Mouse (Mus musculus): ENCODE measurements around the gene Gstp2. TPM values are rescaled to one million over a fixed set of nuclear protein-coding genes. Genes with fewer than 3 reads are reported as not detected.

Gstp2 gene
- polyA plus RNA-seq, 1 experiment from 2014 or later = not detected

DNA sequence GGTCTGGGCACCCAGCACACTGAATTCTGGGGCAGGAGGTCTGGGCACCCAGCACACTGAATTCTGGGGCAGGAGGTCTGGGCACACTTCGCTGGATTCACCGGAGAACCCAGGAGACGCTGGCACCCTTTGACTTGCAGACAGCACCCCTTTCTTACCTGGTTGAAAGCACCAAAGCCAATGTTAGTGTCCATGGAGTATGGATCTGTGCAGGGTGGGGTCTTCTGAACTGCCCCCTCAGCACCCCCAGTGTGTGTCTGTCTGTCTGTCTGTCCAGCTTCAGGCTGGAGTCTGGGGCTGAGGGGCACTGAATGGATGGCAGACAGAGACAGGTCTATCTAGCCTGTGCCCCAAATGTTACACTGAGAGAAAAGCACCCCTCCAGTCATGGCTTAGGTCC, 54.3 kb downstream of the Gstp2 start:
- no peak overlapping the region for H3K9ac ChIP-seq (replicated peaks; ENCODE audit: low read depth, low read length)
- no peak for ATAC-seq (ENCODE audit: low read depth)
- H3K4me1 ChIP-seq (ENCODE audit: control insufficient read depth, insufficient read depth, low read length) = no peaks in the 10 kb centered on the region
- no peak overlapping the region for H3K27ac ChIP-seq (ENCODE audit: low read depth, low read length)
- H3K4me3 ChIP-seq (ENCODE audit: low read depth, low read length) = no peak overlapping the region
- WGBS = 98% methylated on average over 3 of the region's 3 CpGs
- no peak overlapping the region for H3K4me2 ChIP-seq (ENCODE audit: low read depth, low read length)
- no peaks in the 10 kb centered on the region for H3K9me3 ChIP-seq (ENCODE audit: control insufficient read depth, low read length)
- H3K27me3 ChIP-seq (ENCODE audit: control insufficient read depth, insufficient read depth, low read length) = no peaks in the 10 kb centered on the region
- no peaks in the 10 kb centered on the region for H3K36me3 ChIP-seq (ENCODE audit: control insufficient read depth, insufficient read depth, low read length)

DNA sequence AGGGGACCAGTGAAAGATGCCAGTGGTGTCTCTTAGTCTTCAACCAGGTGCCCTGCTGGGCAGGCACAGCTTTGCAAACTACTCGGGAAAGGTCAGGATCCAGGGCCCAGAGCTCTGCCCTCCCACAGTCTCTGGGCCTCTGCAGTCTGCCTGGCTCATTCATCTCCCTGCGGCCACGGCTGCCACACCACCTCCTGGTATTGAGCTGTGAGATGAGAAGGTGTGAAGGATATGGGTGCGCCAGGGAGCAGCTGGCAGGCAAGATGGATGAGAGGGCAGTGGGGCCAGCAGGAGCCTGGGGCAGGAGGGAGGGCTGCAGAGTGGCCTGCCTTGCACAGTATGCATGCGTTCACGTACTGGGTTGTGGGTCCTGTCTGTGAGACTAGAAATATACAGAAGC, 55.0 kb downstream of the Gstp2 start:
- H3K4me2 ChIP-seq (ENCODE audit: low read depth, low read length) = no peak overlapping the region
- no peak overlapping the region for H3K9ac ChIP-seq (replicated peaks; ENCODE audit: low read depth, low read length)
- no peaks in the 10 kb centered on the region for H3K27me3 ChIP-seq (ENCODE audit: control insufficient read depth, insufficient read depth, low read length)
- no peak for ATAC-seq (ENCODE audit: low read depth)
- H3K27ac ChIP-seq (ENCODE audit: low read depth, low read length) = no peak overlapping the region
- H3K4me1 ChIP-seq (ENCODE audit: control insufficient read depth, insufficient read depth, low read length) = no peaks in the 10 kb centered on the region
- WGBS = 44% methylated on average over 6 of the region's 6 CpGs
- no peaks in the 10 kb centered on the region for H3K36me3 ChIP-seq (ENCODE audit: control insufficient read depth, insufficient read depth, low read length)
- no peak overlapping the region for H3K4me3 ChIP-seq (ENCODE audit: low read depth, low read length)
- no peaks in the 10 kb centered on the region for H3K9me3 ChIP-seq (ENCODE audit: control insufficient read depth, low read length)

Other genes starting within 250 kb of the Gstp2 start
- gene Chka, start 194.2 kb downstream of the Gstp2 start, polyA plus RNA-seq (2014; fragmentation: Nextera tagmentation; extraction: Ambion mirVana) = 61.2 and 71.1 TPM in 2 replicates
- 8.6 and 16.7 TPM in 2 replicates for gene Tcirg1, start 138.9 kb downstream of the Gstp2 start, polyA plus RNA-seq (2014; fragmentation: Nextera tagmentation; extraction: Ambion mirVana)
- gene Ndufs8, start 133.2 kb downstream of the Gstp2 start, polyA plus RNA-seq (2014; fragmentation: Nextera tagmentation; extraction: Ambion mirVana) = 316 and 358 TPM in 2 replicates
- gene Aldh3b1, start 116.2 kb downstream of the Gstp2 start, polyA plus RNA-seq (2014; fragmentation: Nextera tagmentation; extraction: Ambion mirVana) = 2.1 and 3.1 TPM in 2 replicates
- 4.6 and 8.9 TPM in 2 replicates for gene Unc93b1, start 110.8 kb downstream of the Gstp2 start, polyA plus RNA-seq (2014; fragmentation: Nextera tagmentation; extraction: Ambion mirVana)
- gene Aldh3b3, start 87.4 kb downstream of the Gstp2 start, polyA plus RNA-seq (2014; fragmentation: Nextera tagmentation; extraction: Ambion mirVana) = not detected in 2 replicates
- gene Aldh3b2, start 73.7 kb downstream of the Gstp2 start, polyA plus RNA-seq (2014; fragmentation: Nextera tagmentation; extraction: Ambion mirVana) = 0.15 and 0.40 TPM in 2 replicates
- gene Acy3, start 59.5 kb downstream of the Gstp2 start, polyA plus RNA-seq (2014; fragmentation: Nextera tagmentation; extraction: Ambion mirVana) = 1.6 and 3.0 TPM in 2 replicates
- not detected in 2 replicates for gene Tbx10, start 53.3 kb downstream of the Gstp2 start, polyA plus RNA-seq (2014; fragmentation: Nextera tagmentation; extraction: Ambion mirVana)
- gene Nudt8, start 45.4 kb downstream of the Gstp2 start, polyA plus RNA-seq (2014; fragmentation: Nextera tagmentation; extraction: Ambion mirVana) = 29.4 and 33.7 TPM in 2 replicates
- gene Gm49405, start 45.4 kb downstream of the Gstp2 start, polyA plus RNA-seq (2014; fragmentation: Nextera tagmentation; extraction: Ambion mirVana) = 3.8 and 4.9 TPM in 2 replicates
- gene Doc2g, start 42.7 kb downstream of the Gstp2 start, polyA plus RNA-seq (2014; fragmentation: Nextera tagmentation; extraction: Ambion mirVana) = 6.2 and 6.5 TPM in 2 replicates
- 241 and 262 TPM in 2 replicates for gene Ndufv1, start 33.2 kb downstream of the Gstp2 start, polyA plus RNA-seq (2014; fragmentation: Nextera tagmentation; extraction: Ambion mirVana)
- gene Gstp1, start 8.0 kb downstream of the Gstp2 start, polyA plus RNA-seq (2014; fragmentation: Nextera tagmentation; extraction: Ambion mirVana) = 437 and 484 TPM in 2 replicates
- not detected in 2 replicates for gene Gstp3, start 13.5 kb upstream of the Gstp2 start, polyA plus RNA-seq (2014; fragmentation: Nextera tagmentation; extraction: Ambion mirVana)
- gene Cabp2, start 35.6 kb upstream of the Gstp2 start, polyA plus RNA-seq (2014; fragmentation: Nextera tagmentation; extraction: Ambion mirVana) = not detected in 2 replicates
- 78.3 and 81.1 TPM in 2 replicates for gene Cdk2ap2, start 51.2 kb upstream of the Gstp2 start, polyA plus RNA-seq (2014; fragmentation: Nextera tagmentation; extraction: Ambion mirVana)
- 65.1 and 76.5 TPM in 2 replicates for gene Pitpnm1, start 54.0 kb upstream of the Gstp2 start, polyA plus RNA-seq (2014; fragmentation: Nextera tagmentation; extraction: Ambion mirVana)
- gene Aip, start 79.8 kb upstream of the Gstp2 start, polyA plus RNA-seq (2014; fragmentation: Nextera tagmentation; extraction: Ambion mirVana) = 98.8 and 110 TPM in 2 replicates
- not detected in 2 replicates for gene Gpr152, start 93.8 kb upstream of the Gstp2 start, polyA plus RNA-seq (2014; fragmentation: Nextera tagmentation; extraction: Ambion mirVana)
- 0.13 and 0.31 TPM in 2 replicates for gene Cabp4, start 98.0 kb upstream of the Gstp2 start, polyA plus RNA-seq (2014; fragmentation: Nextera tagmentation; extraction: Ambion mirVana)
- gene Coro1b, start 102.6 kb upstream of the Gstp2 start, polyA plus RNA-seq (2014; fragmentation: Nextera tagmentation; extraction: Ambion mirVana) = 86.9 and 105 TPM in 2 replicates
- gene Ptprcap, start 107.6 kb upstream of the Gstp2 start, polyA plus RNA-seq (2014; fragmentation: Nextera tagmentation; extraction: Ambion mirVana) = 0.51 and 1.0 TPM in 2 replicates
- gene Rps6kb2, start 117.3 kb upstream of the Gstp2 start, polyA plus RNA-seq (2014; fragmentation: Nextera tagmentation; extraction: Ambion mirVana) = 40.9 and 45.1 TPM in 2 replicates
- gene Carns1, start 129.5 kb upstream of the Gstp2 start, polyA plus RNA-seq (2014; fragmentation: Nextera tagmentation; extraction: Ambion mirVana) = 3.0 and 6.1 TPM in 2 replicates
- 0.79 and 1.1 TPM in 2 replicates for gene Tbc1d10c, start 145.3 kb upstream of the Gstp2 start, polyA plus RNA-seq (2014; fragmentation: Nextera tagmentation; extraction: Ambion mirVana)
- gene Ppp1ca, start 146.0 kb upstream of the Gstp2 start, polyA plus RNA-seq (2014; fragmentation: Nextera tagmentation; extraction: Ambion mirVana) = 574 and 606 TPM in 2 replicates
- gene Rad9a, start 155.6 kb upstream of the Gstp2 start, polyA plus RNA-seq (2014; fragmentation: Nextera tagmentation; extraction: Ambion mirVana) = 23.0 and 23.7 TPM in 2 replicates
- 0.78 and 1.5 TPM in 2 replicates for gene Clcf1, start 168.2 kb upstream of the Gstp2 start, polyA plus RNA-seq (2014; fragmentation: Nextera tagmentation; extraction: Ambion mirVana)
- gene AC109138.7, start 168.3 kb upstream of the Gstp2 start, polyA plus RNA-seq (2014; fragmentation: Nextera tagmentation; extraction: Ambion mirVana) = not detected in 2 replicates
- gene Pold4, start 185.9 kb upstream of the Gstp2 start, polyA plus RNA-seq (2014; fragmentation: Nextera tagmentation; extraction: Ambion mirVana) = 21.1 and 22.6 TPM in 2 replicates
- gene Ssh3, start 223.2 kb upstream of the Gstp2 start, polyA plus RNA-seq (2014; fragmentation: Nextera tagmentation; extraction: Ambion mirVana) = 12.2 and 14.0 TPM in 2 replicates
- gene Ankrd13d, start 237.1 kb upstream of the Gstp2 start, polyA plus RNA-seq (2014; fragmentation: Nextera tagmentation; extraction: Ambion mirVana) = 50.7 and 62.9 TPM in 2 replicates